Mouse (Mus musculus) frontal cortex, postnatal 25 days (tissue): ENCODE data around the gene Metap2.
A peak's percentile ranks its signal among the peaks of the same experiment; 100 is the strongest.

Source experiments
- DNase-seq, 2 experiments: peaks; one replicate each; pipeline ENCODE4 v3.0.0; 2022; ENCODE audit warnings: low spot score in 2 of 2

Gene Metap2

GRCm38 (mm10) chr10:93911326-93911725 is 14.4 kb upstream of the Metap2 start:
- no peak for DNase-seq

GRCm38 (mm10) chr10:93909811-93910446 is 13.0 kb upstream of the Metap2 start:
- no peak for DNase-seq

GRCm38 (mm10) chr10:93909015-93909414 is 12.1 kb upstream of the Metap2 start:
- no peak for DNase-seq

GRCm38 (mm10) chr10:93908540-93908939 is 11.6 kb upstream of the Metap2 start:
- DNase-seq: no peak

GRCm38 (mm10) chr10:93907376-93907775 is 10.5 kb upstream of the Metap2 start:
- no peak for DNase-seq

- no peak for DNase-seq
Observed at GRCm38 (mm10) chr10:93899907-93900306, 3.0 kb upstream of the Metap2 start.

GRCm38 (mm10) chr10:93899303-93899702 is 2.4 kb upstream of the Metap2 start:
- no peak for DNase-seq

GRCm38 (mm10) chr10:93892551-93892950 is 4.3 kb downstream of the Metap2 start:
- DNase-seq: no peak

- DNase-seq: no peak
Observed at GRCm38 (mm10) chr10:93891031-93891430, 5.9 kb downstream of the Metap2 start.

GRCm38 (mm10) chr10:93890565-93890964 is 6.3 kb downstream of the Metap2 start:
- no peak for DNase-seq

GRCm38 (mm10) chr10:93889976-93890375 is 6.9 kb downstream of the Metap2 start:
- peak in 1 of 2 experiments; percentile 49 for DNase-seq

- DNase-seq: peak; percentile 75 to 82
Observed at GRCm38 (mm10) chr10:93889579-93889950, 7.3 kb downstream of the Metap2 start.

GRCm38 (mm10) chr10:93888935-93889578 is 7.8 kb downstream of the Metap2 start:
- DNase-seq: peak in 1 of 2 experiments; percentile 25

GRCm38 (mm10) chr10:93888590-93888934 is 8.3 kb downstream of the Metap2 start:
- DNase-seq: no peak

- no peak for DNase-seq
Observed at GRCm38 (mm10) chr10:93885839-93886477, 10.9 kb downstream of the Metap2 start.

- DNase-seq: no peak
Observed at GRCm38 (mm10) chr10:93882738-93883364, 14.0 kb downstream of the Metap2 start.

GRCm38 (mm10) chr10:93881918-93882317 is 15.0 kb downstream of the Metap2 start:
- DNase-seq: no peak

GRCm38 (mm10) chr10:93878732-93879131 is 18.2 kb downstream of the Metap2 start:
- no peak for DNase-seq

- DNase-seq: no peak
Observed at GRCm38 (mm10) chr10:93876772-93877171, 20.1 kb downstream of the Metap2 start.

GRCm38 (mm10) chr10:93868886-93869285 is 28.0 kb downstream of the Metap2 start:
- DNase-seq: no peak

GRCm38 (mm10) chr10:93868401-93868800 is 28.5 kb downstream of the Metap2 start:
- DNase-seq: no peak

GRCm38 (mm10) chr10:93856095-93856494 is 40.8 kb downstream of the Metap2 start:
- DNase-seq: no peak

- no peak for DNase-seq
Observed at GRCm38 (mm10) chr10:93855126-93855525, 41.8 kb downstream of the Metap2 start.
